Mouse (Mus musculus): ENCODE measurements around the gene Atp2a1. TPM values are rescaled to one million over a fixed set of nuclear protein-coding genes. Genes with fewer than 3 reads are reported as not detected.

Gene Atp2a1
- total RNA-seq (2014; rRNA removed) (0.99 and 5.4 TPM in 2 replicates), polyA plus RNA-seq (2015; fragmentation: Nextera tagmentation; extraction: Ambion mirVana) (0.40 and 0.68 TPM in 2 replicates)

DNA sequence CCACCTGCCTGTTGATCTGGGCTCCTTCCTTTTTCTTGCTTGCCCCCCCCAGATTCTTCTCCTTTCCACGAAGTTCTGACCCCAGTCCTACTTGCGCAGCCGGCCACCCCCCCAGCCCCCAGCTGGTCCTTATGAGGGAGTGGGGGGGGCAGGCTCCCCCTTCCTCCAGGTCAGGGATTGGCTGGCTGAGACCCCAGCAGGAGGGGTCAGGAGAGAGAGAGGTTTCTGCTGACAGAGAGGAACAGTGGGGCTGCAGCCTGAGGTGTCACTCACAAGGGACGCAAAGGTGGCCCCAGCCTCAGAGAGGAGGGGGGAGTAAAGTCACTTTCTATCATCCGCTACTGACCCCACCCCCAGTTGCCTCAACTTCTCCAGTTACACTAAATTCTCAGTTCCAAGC, at the start of gene Atp2a1:
Gene Atp2a1 (minus strand): TSS at position 105 of the 400 bp plus-strand sequence.
- H3K36me3 ChIP-seq (ENCODE audit: insufficient read depth, low read length), result peaks cover 2% of the 10 kb centered on the region
- H3K27ac ChIP-seq, result no peak within 1 kb of the TSS
- DNase-seq (ENCODE audit: low spot score) (no peak), ATAC-seq (no peak)
- no peak within 1 kb of the TSS for H3K9ac ChIP-seq (replicated peaks; ENCODE audit: low read length)
- WGBS, result 48% methylated on average over 5 of the region's 5 CpGs
- TF ChIP-seq CTCF (IDR thresholded peaks at IDR 0.05; ENCODE audit: low read depth), result no peak
- no peak within 1 kb of the TSS for H3K4me3 ChIP-seq (ENCODE audit: low read length)
- no peaks in the 10 kb centered on the region for H3K9me3 ChIP-seq (ENCODE audit: low read length)
- H3K27me3 ChIP-seq (ENCODE audit: insufficient read depth, low read length), result no peaks in the 10 kb centered on the region
- H3K4me2 ChIP-seq (ENCODE audit: low read depth, low read length), result no peak within 1 kb of the TSS
- no peaks in the 10 kb centered on the region for H3K4me1 ChIP-seq (ENCODE audit: insufficient read depth, low read length)

DNA sequence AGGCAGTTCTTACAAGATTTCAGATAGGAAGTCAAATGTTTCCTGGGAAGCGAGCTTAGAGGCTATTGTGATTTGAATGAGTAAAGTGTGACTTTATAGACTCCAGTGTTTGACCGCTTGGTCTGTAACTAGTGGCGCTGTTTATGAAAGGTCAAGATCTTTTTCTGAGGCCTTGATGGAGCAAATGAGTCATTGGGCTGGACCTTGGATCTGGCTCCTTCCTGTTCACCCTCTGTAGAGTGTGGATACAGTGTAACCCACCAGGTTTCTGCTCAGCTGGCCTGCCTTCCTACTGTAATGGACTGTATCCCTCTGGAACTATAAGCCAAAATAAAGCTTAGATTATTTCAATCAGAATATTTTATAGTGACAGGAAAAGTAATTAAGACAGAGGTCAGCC, 48.4 kb upstream of the Atp2a1 start:
- no peaks in the 10 kb centered on the region for H3K36me3 ChIP-seq (ENCODE audit: insufficient read depth, low read length)
- no peak overlapping the region for H3K9ac ChIP-seq (replicated peaks; ENCODE audit: low read length)
- H3K27ac ChIP-seq, result no peak overlapping the region
- no peaks in the 10 kb centered on the region for H3K27me3 ChIP-seq (ENCODE audit: insufficient read depth, low read length)
- no peak for TF ChIP-seq CTCF (IDR thresholded peaks at IDR 0.05; ENCODE audit: low read depth)
- H3K4me2 ChIP-seq (ENCODE audit: low read depth, low read length), result no peak overlapping the region
- no peaks in the 10 kb centered on the region for H3K9me3 ChIP-seq (ENCODE audit: low read length)
- no peaks in the 10 kb centered on the region for H3K4me1 ChIP-seq (ENCODE audit: insufficient read depth, low read length)
- ATAC-seq (no peak), DNase-seq (ENCODE audit: low spot score) (no peak)
- no peak overlapping the region for H3K4me3 ChIP-seq (ENCODE audit: low read length)
- 92% methylated on average over 3 of the region's 3 CpGs for WGBS

DNA sequence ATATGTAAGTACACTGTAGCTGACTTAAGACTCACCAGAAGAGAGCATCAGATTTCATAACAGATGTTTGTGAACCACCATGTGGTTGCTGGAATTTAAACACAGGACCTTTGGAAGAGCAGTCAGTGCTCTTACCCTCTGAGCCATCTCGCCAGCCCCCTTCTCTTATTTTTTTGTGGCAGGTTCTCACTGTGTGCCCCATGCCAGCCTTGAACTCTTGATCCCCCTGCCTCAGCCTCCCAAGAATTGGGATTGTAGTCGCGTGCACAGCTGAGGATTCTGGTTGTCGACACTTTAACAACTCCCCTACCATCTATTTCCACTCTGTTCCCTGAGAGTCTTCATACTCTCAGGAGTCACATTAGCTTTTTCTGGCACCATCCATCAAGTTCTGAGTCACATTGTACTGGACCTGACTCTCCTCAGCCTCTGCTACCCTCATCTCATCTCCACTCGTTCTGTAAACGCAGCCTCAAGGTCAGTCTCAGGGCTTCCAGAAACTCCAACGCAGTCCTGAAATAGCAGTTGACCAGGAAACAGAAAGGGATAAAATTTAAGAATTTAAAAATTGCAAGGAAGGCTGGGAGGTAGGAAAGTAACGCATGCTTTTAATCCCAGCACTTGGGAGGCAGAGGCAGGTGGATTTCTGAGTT, 44.3 kb upstream of the Atp2a1 start:
- no peak for ATAC-seq
- no peak overlapping the region for H3K27ac ChIP-seq
- H3K4me3 ChIP-seq (ENCODE audit: low read length), result no peak overlapping the region
- H3K9me3 ChIP-seq (ENCODE audit: low read length), result no peaks in the 10 kb centered on the region
- H3K36me3 ChIP-seq (ENCODE audit: insufficient read depth, low read length), result no peaks in the 10 kb centered on the region
- H3K4me2 ChIP-seq (ENCODE audit: low read depth, low read length), result no peak overlapping the region
- TF ChIP-seq CTCF (IDR thresholded peaks at IDR 0.05; ENCODE audit: low read depth), result no peak
- no peaks in the 10 kb centered on the region for H3K4me1 ChIP-seq (ENCODE audit: insufficient read depth, low read length)
- DNase-seq (ENCODE audit: low spot score), result no peak
- H3K27me3 ChIP-seq (ENCODE audit: insufficient read depth, low read length), result no peaks in the 10 kb centered on the region
- 83% methylated on average over 8 of the region's 8 CpGs for WGBS
- H3K9ac ChIP-seq (replicated peaks; ENCODE audit: low read length), result no peak overlapping the region

DNA sequence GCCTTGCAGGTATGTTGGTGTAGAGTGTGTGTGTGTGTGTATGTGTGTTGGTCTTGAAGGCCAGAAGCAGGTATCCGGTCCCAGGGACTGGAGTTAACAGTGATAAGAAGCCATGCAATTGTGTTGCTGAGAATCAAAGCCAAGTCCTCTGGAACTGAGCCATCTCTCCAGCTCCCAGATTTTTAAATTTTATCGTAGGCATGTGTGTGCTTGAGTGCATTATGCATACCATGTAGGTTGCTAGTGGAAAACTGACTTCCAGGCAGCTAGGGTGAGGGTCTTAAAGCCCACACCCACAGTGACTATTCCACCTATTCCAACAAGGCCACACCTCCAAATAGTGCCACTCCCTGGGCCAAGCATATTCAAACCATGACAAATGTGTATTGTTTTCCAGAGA, 42.0 kb upstream of the Atp2a1 start:
- no peak overlapping the region for H3K4me2 ChIP-seq (ENCODE audit: low read depth, low read length)

DNA sequence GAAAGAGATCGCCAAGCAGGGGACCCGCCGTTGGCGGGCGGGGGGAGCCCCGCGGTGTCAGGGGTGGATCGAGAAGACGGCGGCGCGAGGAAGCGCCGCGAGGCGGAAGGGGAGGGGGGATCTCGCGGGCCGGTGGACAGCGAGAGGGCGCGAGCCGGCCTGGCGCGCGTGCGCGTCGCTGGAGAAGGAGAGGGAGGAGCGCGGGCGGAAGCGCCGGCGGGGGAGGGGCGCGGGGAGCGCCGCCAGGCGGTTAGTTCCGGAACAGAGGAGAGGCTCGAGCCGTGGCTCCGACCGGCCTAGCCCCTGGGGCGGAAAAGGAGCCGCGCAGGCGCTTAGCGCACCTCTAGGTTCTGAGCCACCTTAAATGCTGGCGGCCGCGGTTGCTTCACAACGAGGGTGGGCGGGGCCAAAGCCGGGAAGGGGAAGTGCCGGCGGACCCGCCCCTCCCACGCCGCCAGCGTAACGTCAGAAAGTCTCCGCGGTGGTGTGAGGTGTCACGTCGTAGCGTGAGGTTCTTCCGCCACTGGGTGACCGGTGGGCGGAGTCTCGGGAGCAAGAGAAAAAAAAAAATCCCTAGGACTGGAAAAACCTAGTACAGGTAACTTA, 40.5 kb upstream of the Atp2a1 start, which contains the start of gene Atxn2l:
Gene Atxn2l (minus strand): TSS at position 165 of the 606 bp plus-strand sequence.
- peak within 1 kb of the TSS; percentile 70 for H3K4me3 ChIP-seq (ENCODE audit: low read length)
- H3K4me1 ChIP-seq (ENCODE audit: insufficient read depth, low read length), result no peaks in the 10 kb centered on the region
- peak within 1 kb of the TSS; percentile 98 for H3K27ac ChIP-seq
- under 1% methylated on average over 55 of the region's 72 CpGs for WGBS
- H3K27me3 ChIP-seq (ENCODE audit: insufficient read depth, low read length), result no peaks in the 10 kb centered on the region
- ATAC-seq (peak; percentile 91), DNase-seq (ENCODE audit: low spot score) (peak; percentile 100)
- no peaks in the 10 kb centered on the region for H3K9me3 ChIP-seq (ENCODE audit: low read length)
- H3K9ac ChIP-seq (replicated peaks; ENCODE audit: low read length), result peak within 1 kb of the TSS; percentile 92
- peak within 1 kb of the TSS; percentile 70 for H3K4me2 ChIP-seq (ENCODE audit: low read depth, low read length)
- peak; percentile 48 for TF ChIP-seq CTCF (IDR thresholded peaks at IDR 0.05; ENCODE audit: low read depth)
- peaks cover 25% of the 10 kb centered on the region for H3K36me3 ChIP-seq (ENCODE audit: insufficient read depth, low read length)

More for the DNA sequence above, 42.0 kb upstream of the Atp2a1 start:
- H3K27me3 ChIP-seq (ENCODE audit: insufficient read depth, low read length), result no peaks in the 10 kb centered on the region
- WGBS, result 72% methylated on average over 2 of the region's 2 CpGs
- no peak for DNase-seq (ENCODE audit: low spot score)
- no peak overlapping the region for H3K9ac ChIP-seq (replicated peaks; ENCODE audit: low read length)
- H3K4me3 ChIP-seq (ENCODE audit: low read length), result no peak overlapping the region
- peaks cover 13% of the 10 kb centered on the region for H3K36me3 ChIP-seq (ENCODE audit: insufficient read depth, low read length)
- no peaks in the 10 kb centered on the region for H3K4me1 ChIP-seq (ENCODE audit: insufficient read depth, low read length)
- no peak for TF ChIP-seq CTCF (IDR thresholded peaks at IDR 0.05; ENCODE audit: low read depth)
- H3K9me3 ChIP-seq (ENCODE audit: low read length), result no peaks in the 10 kb centered on the region
- ATAC-seq, result no peak
- no peak overlapping the region for H3K27ac ChIP-seq

DNA sequence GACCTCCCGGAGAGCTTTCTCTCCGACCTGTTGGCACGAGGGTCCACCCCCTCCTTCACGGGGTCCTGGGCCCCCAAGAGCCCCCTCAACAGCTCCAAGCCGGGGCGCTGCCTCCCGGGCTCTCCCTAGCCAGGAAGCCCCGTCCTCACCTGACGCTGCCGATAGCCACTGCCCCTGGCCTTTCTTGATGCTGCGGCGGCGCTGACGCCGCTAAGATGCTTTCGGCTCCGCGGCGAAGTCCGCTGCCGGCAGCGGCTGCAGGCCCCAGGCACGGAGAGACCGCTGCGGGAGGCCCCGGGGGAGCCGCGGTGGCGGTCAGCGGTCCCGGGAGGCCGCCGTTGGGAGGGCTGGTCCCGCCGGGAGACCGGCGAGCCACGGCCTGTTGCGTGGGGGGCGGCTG, 39.8 kb upstream of the Atp2a1 start:
- Histone ChIP-seq H3K4me3 (ENCODE audit: low read length) (peak overlapping the region; percentile 70), H3K4me2 (ENCODE audit: low read depth, low read length) (peak overlapping the region; percentile 70), H3K9ac (replicated peaks; ENCODE audit: low read length) (peak overlapping the region; percentile 92), H3K4me1 (ENCODE audit: insufficient read depth, low read length) (no peaks in the 10 kb centered on the region), H3K9me3 (ENCODE audit: low read length) (no peaks in the 10 kb centered on the region), H3K36me3 (ENCODE audit: insufficient read depth, low read length) (peaks cover 32% of the 10 kb centered on the region), H3K27me3 (ENCODE audit: insufficient read depth, low read length) (no peaks in the 10 kb centered on the region), H3K27ac (peak overlapping the region; percentile 98)
- no peak for ATAC-seq
- WGBS, result 0% methylated on average over 39 of the region's 40 CpGs
- no peak for DNase-seq (ENCODE audit: low spot score)
- no peak for TF ChIP-seq CTCF (IDR thresholded peaks at IDR 0.05; ENCODE audit: low read depth)

All from hindbrain, postnatal 0 days (tissue).